Mouse (Mus musculus) embryonic facial prominence, embryonic 15.5 days (tissue): ENCODE data around the gene Abcb6. TPM values are rescaled to one million over a fixed set of nuclear protein-coding genes. Genes with fewer than 3 reads are reported as not detected.

Experiments
- ATAC-seq: fragments of 200-750 bp; cut with Nextera tagmentation; 2 replicates; pipeline ENCODE4 v1.8.0; 2017; ENCODE audit warnings: low read depth, moderate TSS enrichment; ENCODE audit not compliant: insufficient number of reproducible peaks, low FRiP score, low TSS enrichment
- H3K27ac ChIP-seq: fragments of 300-500 bp; sonication (generic); replicated peaks from 2 replicates; pipeline ENCODE4 v1.5.1; 2015; ENCODE audit warnings: mild to moderate bottlenecking, inconsistent platforms
- H3K27me3 ChIP-seq: fragments of 300-500 bp; sonication (generic); 2 replicates; pipeline ENCODE4 v1.6.1; 2015; ENCODE audit warnings: inconsistent platforms
- H3K36me3 ChIP-seq: fragments of 300-500 bp; sonication (generic); 2 replicates; pipeline ENCODE4 v1.6.1; 2015; ENCODE audit warnings: mild to moderate bottlenecking, inconsistent platforms
- H3K4me1 ChIP-seq: fragments of 300-500 bp; sonication (generic); 2 replicates; pipeline ENCODE4 v1.6.1; 2015; ENCODE audit warnings: inconsistent platforms
- H3K4me2 ChIP-seq: fragments of 300-500 bp; sonication (generic); replicated peaks from 2 replicates; pipeline ENCODE4 v1.6.1; 2015; ENCODE audit warnings: mild to moderate bottlenecking, inconsistent platforms
- H3K4me3 ChIP-seq: fragments of 300-500 bp; sonication (generic); replicated peaks from 2 replicates; pipeline ENCODE4 v1.5.1; 2015; ENCODE audit warnings: mild to moderate bottlenecking, inconsistent platforms
- H3K9ac ChIP-seq: fragments of 300-500 bp; sonication (generic); 2 replicates; pipeline ENCODE4 v1.6.1; 2015; ENCODE audit warnings: inconsistent platforms
- H3K9me3 ChIP-seq: fragments of 300-500 bp; sonication (generic); replicated peaks from 2 replicates; pipeline ENCODE4 v1.6.1; 2016; ENCODE audit warnings: inconsistent platforms
- WGBS: fragments of 180-500 bp; shearing (Covaris S2); methylation state at CpG from one replicate; pipeline ENCODE4 v1.1.7; 2015; 5-methylcytosine and 5-hydroxymethylcytosine counted together
- polyA plus RNA-seq: library from polyadenylated mRNA; unstranded; fragments of >200 nt; fragmentation: Nextera tagmentation; extraction: Ambion mirVana; gene quantifications from 2 replicates; pipeline ENCODE4 v1.2.1, GENCODE M21; 2015

The Abcb6 gene
- polyA plus RNA-seq, 1 experiment from 2014 or later = 23.3 TPM

- no peak overlapping the region for H3K4me2 ChIP-seq
- no peak overlapping the region for H3K4me3 ChIP-seq
- H3K36me3 ChIP-seq = peaks cover 39% of the 10 kb centered on the region
- no peaks in the 10 kb centered on the region for H3K4me1 ChIP-seq
- no peaks in the 10 kb centered on the region for H3K27me3 ChIP-seq
- 94% methylated on average over 1 of the region's 1 CpGs for WGBS
- no peak overlapping the region for H3K9ac ChIP-seq
- no peak overlapping the region for H3K27ac ChIP-seq
- H3K9me3 ChIP-seq = no peaks in the 10 kb centered on the region
- no peak for ATAC-seq
Measured at GRCm38 (mm10) chr1:75201236-75201635, 21.0 kb upstream of the Abcb6 start.

GRCm38 (mm10) chr1:75192452-75192851 lies 12.3 kb upstream of the Abcb6 start:
- no peak for ATAC-seq
- Histone ChIP-seq H3K27me3 (no peaks in the 10 kb centered on the region), H3K9me3 (no peaks in the 10 kb centered on the region), H3K4me1 (peaks cover 21% of the 10 kb centered on the region), H3K9ac (peak overlapping the region; percentile 87), H3K36me3 (peaks cover 37% of the 10 kb centered on the region), H3K4me2 (peak overlapping the region; percentile 79), H3K27ac (peak overlapping the region; percentile 95), H3K4me3 (peak overlapping the region; percentile 90)
- 0% methylated on average over 19 of the region's 19 CpGs for WGBS

GRCm38 (mm10) chr1:75191622-75192402 lies 11.6 kb upstream of the Abcb6 start, which contains the start of the genes Ankzf1 and Atg9a:
Gene Ankzf1 (plus strand): TSS chr1:75192151.
Gene Atg9a (minus strand): TSS chr1:75192196.
- Histone ChIP-seq H3K4me3 (peak within 1 kb of the TSS; percentile 90), H3K27me3 (no peaks in the 10 kb centered on the region), H3K36me3 (peaks cover 39% of the 10 kb centered on the region), H3K9me3 (no peaks in the 10 kb centered on the region), H3K9ac (peak within 1 kb of the TSS; percentile 87), H3K4me2 (peak within 1 kb of the TSS; percentile 79), H3K4me1 (peaks cover 21% of the 10 kb centered on the region), H3K27ac (peak within 1 kb of the TSS; percentile 95)
- ATAC-seq = peak; percentile 99
- under 1% methylated on average over 56 of the region's 56 CpGs for WGBS

GRCm38 (mm10) chr1:75191258-75191621 lies 11.0 kb upstream of the Abcb6 start:
- no peak for ATAC-seq
- peak overlapping the region; percentile 79 for H3K4me2 ChIP-seq
- H3K36me3 ChIP-seq = peaks cover 39% of the 10 kb centered on the region
- 41% methylated on average over 5 of the region's 5 CpGs for WGBS
- no peaks in the 10 kb centered on the region for H3K9me3 ChIP-seq
- peaks cover 21% of the 10 kb centered on the region for H3K4me1 ChIP-seq
- peak overlapping the region; percentile 76 for H3K9ac ChIP-seq
- peak overlapping the region; percentile 90 for H3K4me3 ChIP-seq
- no peaks in the 10 kb centered on the region for H3K27me3 ChIP-seq
- H3K27ac ChIP-seq = peak overlapping the region; percentile 95

- no peaks in the 10 kb centered on the region for H3K27me3 ChIP-seq
- no peaks in the 10 kb centered on the region for H3K9me3 ChIP-seq
- H3K27ac ChIP-seq = no peak overlapping the region
- no peak for ATAC-seq
- peak overlapping the region; percentile 90; the same call in 1 of the 2 replicates for H3K4me3 ChIP-seq
- peaks cover 21% of the 10 kb centered on the region for H3K4me1 ChIP-seq
- H3K36me3 ChIP-seq = peaks cover 39% of the 10 kb centered on the region
- peak overlapping the region; percentile 79 for H3K4me2 ChIP-seq
- WGBS = 68% methylated on average over 2 of the region's 2 CpGs
- H3K9ac ChIP-seq = no peak overlapping the region
Measured at GRCm38 (mm10) chr1:75190577-75190976, 10.4 kb upstream of the Abcb6 start.

- Histone ChIP-seq H3K4me3 (no peak overlapping the region), H3K9ac (no peak overlapping the region), H3K27me3 (no peaks in the 10 kb centered on the region), H3K27ac (no peak overlapping the region), H3K4me2 (no peak overlapping the region), H3K9me3 (no peaks in the 10 kb centered on the region), H3K4me1 (peaks cover 16% of the 10 kb centered on the region), H3K36me3 (peaks cover 57% of the 10 kb centered on the region)
- WGBS = 81% methylated on average over 2 of the region's 2 CpGs
- ATAC-seq = no peak
Measured at GRCm38 (mm10) chr1:75187914-75188483, 7.8 kb upstream of the Abcb6 start.

GRCm38 (mm10) chr1:75187126-75187525 lies 6.9 kb upstream of the Abcb6 start:
- no peaks in the 10 kb centered on the region for H3K9me3 ChIP-seq
- peaks cover 66% of the 10 kb centered on the region for H3K36me3 ChIP-seq
- H3K4me3 ChIP-seq = no peak overlapping the region
- no peaks in the 10 kb centered on the region for H3K27me3 ChIP-seq
- no peak overlapping the region for H3K9ac ChIP-seq
- peaks cover 14% of the 10 kb centered on the region for H3K4me1 ChIP-seq
- no peak overlapping the region for H3K4me2 ChIP-seq
- no peak for ATAC-seq
- H3K27ac ChIP-seq = no peak overlapping the region

GRCm38 (mm10) chr1:75185495-75185894 lies 5.3 kb upstream of the Abcb6 start:
- WGBS = 94% methylated on average over 11 of the region's 11 CpGs
- no peak overlapping the region for H3K4me2 ChIP-seq
- no peak overlapping the region for H3K4me3 ChIP-seq
- no peaks in the 10 kb centered on the region for H3K9me3 ChIP-seq
- no peak overlapping the region for H3K27ac ChIP-seq
- peaks cover 73% of the 10 kb centered on the region for H3K36me3 ChIP-seq
- H3K27me3 ChIP-seq = no peaks in the 10 kb centered on the region
- H3K4me1 ChIP-seq = peaks cover 8% of the 10 kb centered on the region; the same call in 1 of the 2 replicates
- H3K9ac ChIP-seq = no peak overlapping the region
- ATAC-seq = no peak

GRCm38 (mm10) chr1:75182160-75182559 lies 2.0 kb upstream of the Abcb6 start:
- no peak for ATAC-seq
- 70% methylated on average over 4 of the region's 4 CpGs for WGBS
- H3K27me3 ChIP-seq = no peaks in the 10 kb centered on the region

GRCm38 (mm10) chr1:75181377-75181870 lies 1.2 kb upstream of the Abcb6 start:
- Histone ChIP-seq H3K4me2 (no peak overlapping the region), H3K36me3 (peaks cover 59% of the 10 kb centered on the region), H3K27ac (no peak overlapping the region), H3K27me3 (no peaks in the 10 kb centered on the region), H3K4me3 (no peak overlapping the region), H3K4me1 (peaks cover 20% of the 10 kb centered on the region), H3K9me3 (no peaks in the 10 kb centered on the region), H3K9ac (no peak overlapping the region)
- no peak for ATAC-seq
- 75% methylated on average over 4 of the region's 4 CpGs for WGBS

More at GRCm38 (mm10) chr1:75182160-75182559, 2.0 kb upstream of the Abcb6 start:
- Histone ChIP-seq H3K9me3 (no peaks in the 10 kb centered on the region), H3K4me2 (no peak overlapping the region), H3K36me3 (peaks cover 61% of the 10 kb centered on the region), H3K4me3 (no peak overlapping the region), H3K4me1 (peaks cover 20% of the 10 kb centered on the region), H3K9ac (no peak overlapping the region), H3K27ac (no peak overlapping the region)

- no peak overlapping the region for H3K9ac ChIP-seq
- H3K27ac ChIP-seq = no peak overlapping the region
- no peak for ATAC-seq
- H3K9me3 ChIP-seq = no peaks in the 10 kb centered on the region
- H3K36me3 ChIP-seq = peaks cover 59% of the 10 kb centered on the region
- H3K4me1 ChIP-seq = peaks cover 20% of the 10 kb centered on the region
- no peaks in the 10 kb centered on the region for H3K27me3 ChIP-seq
- H3K4me3 ChIP-seq = peak overlapping the region; percentile 51; the same call in 1 of the 2 replicates
- H3K4me2 ChIP-seq = peak overlapping the region; percentile 92
- WGBS = 30% methylated on average over 7 of the region's 7 CpGs
Measured at GRCm38 (mm10) chr1:75180741-75181140, 549 bp upstream of the Abcb6 start.
